Mouse (Mus musculus) thymus, postnatal 10 days (tissue): ENCODE measurements at regions not wholly inside any gene's neighbourhood (a gene's known extent, or its start where the extent isn't known, plus 50 kb on each side); places are given as distances from the start of the nearest gene placed in this dataset.

ENCODE experiments used
- DNase-seq, 2 experiments: peaks; one replicate each; pipeline ENCODE4 v3.0.0; 2021; ENCODE audit warnings: low spot score in 2 of 2

DNA sequence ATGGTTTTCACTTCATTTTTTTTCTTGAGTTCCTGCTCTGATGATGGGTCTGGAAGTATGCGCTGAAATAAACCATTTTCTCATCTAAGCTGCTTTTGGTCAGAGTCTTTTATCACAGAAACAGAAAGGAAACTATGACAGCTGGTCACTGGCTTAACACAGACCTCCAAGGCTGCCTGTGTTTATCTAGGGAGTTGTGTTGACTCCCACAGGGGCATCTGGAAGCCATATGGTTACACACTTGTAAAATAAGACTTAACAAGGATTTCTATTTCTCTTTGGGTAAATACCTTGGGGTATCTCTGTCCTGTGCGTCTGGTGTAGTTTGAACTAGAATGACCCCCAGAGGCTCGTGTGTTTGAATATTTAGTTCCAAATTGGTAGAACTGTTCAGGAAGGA lies 315.5 kb upstream of the Kazn start:
- no peak for DNase-seq

DNA sequence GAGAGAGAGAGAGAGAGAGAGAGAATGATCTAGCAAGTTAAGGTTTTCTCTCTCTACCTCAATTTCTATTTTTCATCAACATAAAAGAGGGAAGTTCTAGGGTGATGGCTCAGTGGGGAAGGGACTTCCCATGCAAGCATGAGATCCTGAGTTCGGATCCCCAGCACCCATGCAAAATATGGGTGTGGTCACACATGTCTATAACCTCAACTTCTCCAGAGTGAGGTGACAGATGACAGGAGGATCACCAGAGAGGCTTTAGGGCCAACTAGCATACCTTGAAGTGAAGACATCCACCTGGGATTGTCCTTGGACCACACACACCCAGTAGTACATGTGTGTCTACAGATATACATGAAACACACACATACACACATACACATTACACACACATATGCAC lies 306.7 kb upstream of the Kazn start:
- no peak for DNase-seq

DNA sequence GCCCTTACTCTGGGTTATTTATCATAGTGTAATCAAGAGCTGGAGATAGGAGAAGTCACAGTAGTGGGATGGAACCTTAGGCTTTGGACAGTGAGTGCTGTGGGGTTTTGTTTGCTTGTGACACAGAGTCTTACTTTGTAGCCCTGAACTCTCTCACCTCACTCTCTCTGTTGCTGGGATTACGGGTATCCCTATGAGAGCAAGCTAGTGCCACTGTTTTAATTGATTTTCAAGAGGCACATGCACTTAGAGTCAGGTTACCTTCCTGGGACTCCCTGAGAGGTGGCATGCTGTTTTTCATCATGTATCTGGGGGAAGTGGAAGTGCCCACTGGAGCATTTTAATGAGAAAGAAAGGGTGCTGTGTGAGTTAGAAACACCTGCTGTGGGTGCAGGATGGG lies 306.0 kb upstream of the Kazn start:
- DNase-seq: no peak

DNA sequence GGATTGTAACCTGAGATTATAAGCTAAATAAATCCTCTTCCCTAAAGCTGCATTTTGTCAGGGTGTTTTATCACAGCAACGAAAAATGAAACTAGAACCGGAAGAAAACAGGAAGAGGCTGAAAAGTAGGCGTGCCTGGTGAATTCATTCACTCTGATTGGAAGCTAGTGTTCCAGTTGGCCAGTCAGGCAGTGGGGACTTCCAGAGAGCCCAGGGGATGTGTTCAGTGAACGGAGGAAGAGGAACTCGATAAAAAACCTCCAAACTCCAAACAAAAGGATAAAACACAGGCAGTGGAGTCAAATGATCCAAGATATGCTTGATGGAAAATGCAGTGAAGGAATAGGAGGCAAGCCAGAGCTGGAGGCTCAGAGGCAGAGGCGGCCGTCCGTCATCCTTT lies 305.5 kb upstream of the Kazn start:
- DNase-seq: no peak

DNA sequence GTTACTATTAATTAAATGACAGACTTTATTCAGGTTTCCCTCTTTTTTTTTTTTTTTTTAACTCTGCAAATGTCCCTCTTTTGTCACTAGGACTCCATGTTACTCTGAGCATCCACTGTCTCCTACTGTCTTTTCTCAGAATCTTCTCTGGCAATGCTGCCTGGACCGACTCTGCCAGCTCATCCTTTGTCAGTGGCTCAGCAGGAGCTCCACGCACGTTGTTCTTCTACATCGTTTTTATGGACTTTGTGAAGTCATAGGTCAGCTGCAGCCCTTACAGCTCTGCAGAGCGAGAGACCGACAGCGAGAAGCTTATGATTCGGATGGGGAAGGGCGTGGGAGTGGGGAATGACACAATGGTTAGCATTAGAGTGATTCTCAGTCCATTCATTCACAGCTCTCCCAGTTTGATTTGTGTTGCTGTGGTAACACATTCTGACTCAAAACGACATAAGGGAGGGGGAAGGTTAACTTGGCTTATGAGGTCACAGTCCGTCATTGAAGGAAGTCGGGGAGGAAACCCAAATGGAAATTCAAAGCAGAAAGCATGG lies 300.1 kb upstream of the Kazn start:
- DNase-seq: no peak

DNA sequence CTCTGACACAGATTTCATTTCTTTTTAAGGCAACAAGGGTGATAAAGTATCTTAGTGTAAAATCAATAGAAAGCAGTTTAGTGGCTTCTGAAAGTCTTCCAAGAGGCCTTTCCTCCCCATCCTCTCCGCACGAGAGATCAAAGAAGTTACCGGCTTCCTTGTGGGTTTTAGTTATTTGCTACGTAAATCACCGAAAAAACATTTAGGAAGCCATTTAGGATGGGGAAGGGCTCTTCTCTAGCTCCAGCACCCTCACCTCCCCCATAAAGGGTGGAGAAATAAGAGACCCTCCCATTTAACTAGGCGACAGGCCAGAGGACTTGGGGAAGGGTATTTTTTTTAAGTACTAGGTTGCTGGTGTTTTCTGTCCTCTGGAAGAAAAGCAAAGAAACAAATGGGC lies 287.9 kb upstream of the Kazn start:
- DNase-seq: no peak

DNA sequence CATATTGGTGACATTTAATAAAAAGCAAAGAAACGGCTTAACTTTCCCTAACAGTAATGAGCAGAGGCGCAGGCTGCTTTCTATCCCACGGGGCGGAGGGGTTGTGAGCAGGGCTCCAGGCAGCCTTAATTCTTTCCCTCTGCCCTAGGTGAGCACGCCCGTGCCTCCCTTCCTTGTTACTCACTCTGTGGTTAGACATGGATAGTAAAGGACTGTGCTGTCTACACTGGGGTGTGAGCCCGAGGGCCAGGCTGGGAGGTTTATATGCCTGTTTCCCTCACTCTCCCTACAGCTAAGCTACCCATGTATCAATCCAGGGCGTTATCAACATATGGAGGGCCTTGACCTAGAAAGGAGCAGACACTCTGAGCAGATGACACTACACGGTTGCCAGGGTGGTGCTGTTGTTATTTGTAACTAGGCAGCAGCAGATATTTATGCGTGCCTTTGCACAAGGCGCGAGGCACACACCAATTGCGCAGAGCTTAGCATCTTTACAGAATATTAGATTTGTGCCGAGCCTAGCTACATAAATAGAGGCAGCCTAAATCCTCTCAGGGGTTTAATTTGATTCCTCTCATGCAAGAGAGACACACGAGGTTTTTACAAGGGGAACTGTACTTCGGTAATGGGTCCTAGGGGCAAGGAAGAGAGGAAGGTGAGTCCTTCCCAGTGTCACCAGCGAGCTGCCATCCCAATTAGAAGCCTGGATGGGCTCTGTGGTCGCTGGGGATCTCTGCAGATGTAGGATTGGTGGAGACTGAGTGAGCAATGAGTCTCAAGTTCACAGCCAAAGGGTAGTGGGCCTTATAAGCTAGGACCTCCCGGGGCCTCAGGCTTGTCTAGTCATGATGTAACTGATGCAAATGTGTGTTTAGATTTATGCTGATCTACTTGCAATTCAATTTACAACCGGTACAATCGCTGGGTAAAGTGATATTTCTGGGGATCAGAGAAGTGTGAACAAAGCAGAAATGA lies 278.6 kb upstream of the Kazn start:
- no peak for DNase-seq

DNA sequence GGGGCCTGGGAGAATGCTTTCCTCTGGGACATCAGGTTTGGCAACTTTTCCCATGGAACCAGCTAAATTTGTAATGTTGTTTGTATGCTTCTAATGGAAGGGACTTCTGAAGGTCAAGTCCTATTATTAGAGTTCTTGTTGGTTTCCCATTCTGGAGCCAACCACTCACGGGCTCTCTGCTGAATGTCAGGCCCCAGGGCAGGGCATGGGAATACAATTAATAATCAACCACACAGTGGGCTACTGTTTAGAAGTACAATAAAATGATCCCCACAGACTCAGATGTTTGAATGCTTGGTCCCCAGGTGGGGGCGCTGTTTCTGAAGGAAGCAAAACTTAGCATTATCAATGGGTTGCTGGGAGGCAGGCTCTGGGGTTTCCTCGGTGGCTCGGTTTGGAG lies 275.6 kb upstream of the Kazn start:
- no peak for DNase-seq

DNA sequence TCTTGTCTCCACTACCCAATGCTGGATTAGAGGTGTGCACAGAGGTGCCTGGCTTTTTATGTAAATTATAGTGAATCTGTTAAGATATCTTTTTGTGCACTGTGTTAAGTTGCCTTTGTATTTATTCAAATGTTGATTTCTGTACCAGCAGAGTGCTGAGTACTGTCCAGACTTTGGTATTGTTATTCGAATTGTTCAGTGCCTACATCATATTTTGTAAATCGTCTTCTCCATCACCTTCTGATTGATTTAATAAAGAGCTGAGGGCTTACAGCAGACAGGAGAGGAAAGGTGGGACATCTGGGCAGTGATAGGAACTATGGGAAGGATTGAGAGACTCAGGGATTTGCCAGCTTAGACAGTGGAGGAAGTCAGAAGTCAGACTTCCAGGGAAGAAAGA lies 270.2 kb upstream of the Kazn start:
- no peak for DNase-seq

DNA sequence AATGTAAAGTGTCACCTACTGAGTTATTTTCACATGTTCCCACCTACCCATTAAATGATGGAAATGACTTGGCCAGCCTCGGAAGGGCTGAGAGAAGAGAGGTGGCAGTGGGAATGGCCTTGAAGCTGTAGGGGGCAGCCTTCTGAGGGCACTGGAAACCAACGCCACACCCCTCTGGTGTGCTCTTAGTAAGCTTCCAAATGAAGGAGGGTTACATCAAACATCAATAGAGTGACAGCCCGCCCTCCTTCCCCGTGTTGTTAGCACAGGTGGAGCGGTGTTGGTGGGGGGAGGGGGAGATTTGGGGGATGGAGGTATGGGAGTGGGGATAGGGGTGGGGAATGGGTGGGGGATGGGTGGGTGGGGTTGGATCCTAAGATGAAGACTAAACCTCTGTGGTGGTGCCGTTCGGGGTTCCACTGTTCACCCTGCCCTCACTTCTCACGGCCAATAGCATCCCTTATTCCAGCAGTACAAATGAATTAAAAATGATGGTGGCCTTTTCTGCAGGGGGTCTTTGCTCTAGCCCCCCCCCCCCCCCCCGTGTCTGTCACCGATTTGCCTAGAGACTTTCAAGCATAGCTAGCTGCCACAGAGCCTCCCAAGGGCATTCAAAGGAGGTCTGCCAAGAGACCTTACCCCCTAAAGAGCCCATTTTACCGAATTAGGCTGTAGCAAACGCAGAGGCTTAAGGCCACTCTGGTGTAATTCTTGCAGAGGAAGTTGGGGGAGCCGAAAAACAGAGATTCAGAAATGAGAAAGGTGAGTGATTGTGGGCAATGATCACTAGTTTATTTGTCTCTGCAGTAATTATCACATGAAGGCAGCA lies 267.4 kb upstream of the Kazn start:
- DNase-seq: no peak

DNA sequence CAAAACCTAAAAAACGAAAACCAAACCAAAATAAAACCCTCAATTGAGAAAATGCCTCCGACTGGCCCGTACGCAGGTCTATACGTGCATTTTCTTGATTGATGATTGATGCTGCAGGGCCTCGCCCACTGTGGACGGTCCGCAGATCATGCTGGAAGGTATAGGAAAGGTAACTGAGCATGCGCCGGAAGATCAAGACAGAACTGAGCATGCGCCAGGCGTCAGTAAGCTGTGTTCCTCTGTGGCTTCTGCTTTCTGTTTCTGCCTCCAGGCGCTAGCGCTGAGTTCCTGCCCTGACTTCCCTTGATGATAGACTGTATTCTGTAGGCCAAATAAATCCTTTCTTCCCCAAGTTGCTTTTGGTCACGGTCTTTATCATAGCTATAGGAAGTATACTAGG lies 264.6 kb upstream of the Kazn start:
- DNase-seq: no peak

DNA sequence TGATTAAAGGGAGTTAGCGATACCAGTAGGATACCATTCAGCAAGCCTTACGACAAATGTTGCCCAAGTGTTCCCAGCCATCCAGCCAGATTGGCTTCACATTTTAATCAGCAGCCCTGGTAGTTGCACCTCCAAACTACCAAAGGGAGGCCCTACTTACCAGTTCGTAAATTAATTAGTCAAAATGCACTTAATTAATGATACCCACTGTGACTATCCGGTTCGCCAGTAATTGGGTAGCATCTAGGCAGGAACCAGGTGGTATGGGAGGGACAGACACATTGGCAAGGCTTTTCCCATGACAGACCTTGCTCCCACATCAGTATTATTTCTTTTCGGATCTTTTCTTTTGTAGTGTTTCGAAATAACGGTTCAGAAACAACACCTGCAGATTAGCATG lies 262.0 kb upstream of the Kazn start:
- no peak for DNase-seq

DNA sequence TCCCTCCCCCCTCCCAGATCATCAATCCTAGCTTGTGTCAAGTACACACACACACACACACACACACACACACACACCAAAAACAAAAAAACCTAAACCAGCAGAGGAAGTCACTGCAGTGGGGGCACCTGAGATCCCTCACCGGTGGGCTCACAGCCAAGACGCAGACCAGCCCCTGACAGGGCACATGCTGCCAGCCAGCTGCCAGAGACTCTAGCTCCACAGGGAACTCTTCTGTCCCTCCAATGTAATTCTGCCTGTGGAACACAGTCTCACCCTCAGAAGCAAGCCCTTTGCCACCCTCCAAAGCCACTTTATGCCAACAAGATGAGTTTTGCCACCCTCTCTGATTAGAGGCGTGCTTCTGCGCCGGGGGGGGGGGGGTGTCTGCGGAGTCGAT lies 261.3 kb upstream of the Kazn start:
- no peak for DNase-seq

DNA sequence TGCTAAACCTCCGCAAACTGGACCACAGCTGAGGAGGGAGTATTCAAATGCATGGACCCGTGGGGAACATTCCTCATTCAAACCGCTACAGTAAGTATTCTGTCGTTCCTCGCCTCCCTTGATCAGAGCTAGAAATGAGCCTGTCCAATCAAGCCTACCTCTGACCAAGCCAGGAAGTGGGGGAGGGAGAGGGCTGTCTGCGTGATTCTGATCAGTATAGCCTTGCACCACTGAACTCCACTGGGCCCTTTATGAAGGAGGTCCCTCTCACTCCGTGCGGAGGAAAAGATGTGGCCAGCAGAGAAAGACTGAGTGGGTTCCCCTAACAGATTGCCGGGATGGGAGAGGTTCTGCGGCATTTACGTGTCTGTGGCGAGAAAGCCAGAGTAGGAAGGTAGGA lies 257.4 kb upstream of the Kazn start:
- DNase-seq: no peak

DNA sequence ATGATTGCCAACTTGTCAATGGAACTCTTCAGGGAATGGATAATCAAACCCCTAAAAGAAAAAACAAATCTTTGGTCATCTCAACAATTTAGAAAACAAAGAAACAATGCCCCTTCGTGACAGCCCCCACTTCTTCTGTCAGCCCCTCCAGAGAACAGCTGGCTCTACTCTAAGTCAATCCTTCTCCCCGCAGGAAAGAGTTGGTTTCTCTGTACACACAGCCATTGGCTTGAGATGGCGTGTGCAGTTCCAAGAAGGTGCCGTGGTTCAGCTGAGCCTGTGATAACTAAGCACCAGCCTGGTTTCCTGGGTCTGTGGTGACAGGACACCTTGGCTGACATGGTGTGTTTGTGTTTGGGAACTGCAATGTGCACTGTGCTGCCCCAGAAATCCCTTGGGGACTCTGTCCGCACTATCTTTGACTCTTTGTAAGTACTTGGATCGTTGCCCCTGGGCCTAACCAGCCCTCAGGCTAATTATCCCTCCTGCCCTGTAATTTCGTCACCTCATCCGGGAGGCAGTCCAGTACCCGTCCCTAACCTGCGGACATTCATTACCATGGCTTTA lies 253.8 kb upstream of the Kazn start:
- no peak for DNase-seq

DNA sequence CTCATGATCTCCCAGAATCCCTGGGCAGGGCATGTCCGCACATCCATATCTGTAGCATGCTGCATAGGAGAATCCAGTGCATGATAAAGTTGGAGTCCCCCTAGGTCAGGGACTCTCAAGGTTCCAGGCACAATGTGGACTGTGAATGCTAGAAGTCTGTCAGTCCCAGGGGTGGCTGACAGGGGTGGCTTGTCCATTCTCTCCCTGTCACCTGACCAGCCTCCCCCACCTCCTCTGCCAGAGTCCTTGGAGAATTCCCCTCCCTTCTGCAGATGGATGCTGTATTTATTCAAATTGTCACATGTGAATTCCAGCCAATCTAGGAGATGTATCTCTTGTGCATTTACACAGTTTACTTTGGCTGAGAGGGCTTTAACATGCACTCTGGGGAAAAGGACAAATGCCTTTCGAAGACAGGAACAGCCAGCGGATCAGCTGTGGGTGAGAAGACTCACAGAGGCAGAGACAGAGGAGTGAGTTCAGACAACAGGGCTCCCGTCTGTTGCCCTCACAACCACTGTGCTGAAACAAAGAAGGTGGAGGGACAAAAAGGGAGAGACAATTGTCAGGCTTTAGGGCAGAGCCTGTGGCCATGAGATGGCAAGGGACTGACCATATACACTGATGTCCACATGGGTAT lies 246.7 kb upstream of the Kazn start:
- no peak for DNase-seq

DNA sequence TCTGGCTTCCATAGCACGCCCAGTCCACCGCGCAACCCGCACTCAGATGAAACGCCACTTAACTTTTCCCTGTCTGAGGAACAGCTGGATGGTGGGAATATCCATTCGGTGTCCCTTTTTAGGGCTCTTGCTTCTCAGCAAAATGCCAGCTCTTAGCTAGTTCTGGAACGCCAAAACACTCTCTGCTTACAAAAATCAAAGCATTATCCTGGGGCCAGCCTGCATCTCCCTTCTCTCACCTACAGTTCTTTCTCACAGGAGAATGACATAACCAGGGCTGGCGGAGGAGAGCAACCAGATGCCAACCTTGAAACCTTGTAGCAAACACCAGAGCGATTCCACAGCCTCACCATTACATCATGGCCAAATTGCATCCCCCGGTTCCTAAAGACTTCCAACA lies 236.4 kb upstream of the Kazn start:
- no peak for DNase-seq

DNA sequence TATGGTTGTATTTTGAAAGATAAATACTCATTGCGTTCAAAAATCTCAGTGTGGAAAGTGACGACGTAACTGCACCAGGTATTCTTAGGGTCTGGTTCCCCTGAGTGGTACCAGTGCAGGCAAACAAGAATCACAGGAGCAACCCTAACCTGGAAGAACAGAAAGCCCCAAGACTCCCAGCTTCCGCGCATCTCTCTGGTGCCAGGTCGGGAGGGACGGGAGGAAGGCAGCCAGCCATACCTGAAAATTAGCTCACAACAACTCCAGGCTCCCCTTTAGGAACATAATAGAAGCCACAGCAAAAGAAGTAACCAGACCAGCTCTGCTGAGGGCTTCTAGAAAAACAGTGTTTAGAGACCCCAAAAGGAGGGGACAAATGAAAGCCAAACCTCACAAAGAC lies 235.4 kb upstream of the Kazn start:
- no peak for DNase-seq

DNA sequence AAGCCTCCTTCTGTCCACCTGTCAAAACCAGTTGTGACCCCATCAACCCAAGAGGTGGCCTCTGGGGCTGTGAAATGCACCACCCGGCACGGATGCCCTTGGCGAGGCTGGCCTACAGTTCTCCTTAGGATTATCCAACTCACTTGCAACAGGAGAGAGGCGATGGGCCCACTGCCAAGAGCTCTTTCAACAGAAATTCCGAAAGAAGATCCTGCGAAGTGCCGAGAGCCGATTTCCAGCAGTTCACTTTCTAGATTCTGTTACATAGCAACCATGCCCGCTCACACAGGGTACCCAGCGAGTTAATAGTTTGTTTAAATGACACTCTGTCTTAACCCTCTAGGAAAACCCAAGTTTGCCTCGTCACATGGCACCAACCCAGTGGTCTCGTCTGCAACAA lies 234.8 kb upstream of the Kazn start:
- DNase-seq: no peak

DNA sequence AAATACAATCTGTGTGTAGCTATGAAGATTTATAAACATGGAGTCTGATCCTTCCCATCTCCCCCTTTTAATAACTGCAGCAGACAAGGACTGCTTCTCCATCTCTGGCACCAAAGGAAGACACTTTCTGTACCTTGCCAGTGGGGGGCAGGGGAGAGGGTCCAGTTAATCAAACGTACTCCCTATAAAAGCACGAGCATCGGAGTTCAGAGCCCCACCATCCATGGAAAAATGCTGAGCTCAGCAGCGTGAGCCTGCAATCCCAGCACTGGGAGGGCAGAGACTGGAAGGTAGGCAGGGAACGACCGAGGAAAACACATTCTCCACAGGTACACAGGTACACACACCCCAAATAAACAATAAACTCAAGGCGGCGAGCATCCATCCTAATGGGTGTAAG lies 234.1 kb upstream of the Kazn start:
- DNase-seq: no peak

DNA sequence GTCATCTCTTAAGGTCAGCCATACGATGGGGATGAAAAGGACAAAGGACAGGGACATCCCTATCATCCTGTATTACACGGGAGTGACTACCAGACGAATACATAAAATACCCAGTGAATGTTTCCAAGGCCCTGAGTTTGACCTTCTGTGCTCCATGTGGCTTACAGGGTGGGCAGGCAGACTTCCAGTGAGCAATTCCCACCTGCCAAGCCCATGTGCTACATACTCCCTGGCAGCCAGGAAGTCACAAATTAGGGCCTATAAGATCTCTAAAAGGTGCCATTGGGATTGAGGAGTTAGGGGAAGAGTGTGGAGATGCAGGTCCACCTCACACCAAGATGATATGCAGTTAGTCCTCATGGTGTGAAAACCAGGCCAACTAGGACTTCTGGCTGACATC lies 233.1 kb upstream of the Kazn start:
- no peak for DNase-seq

DNA sequence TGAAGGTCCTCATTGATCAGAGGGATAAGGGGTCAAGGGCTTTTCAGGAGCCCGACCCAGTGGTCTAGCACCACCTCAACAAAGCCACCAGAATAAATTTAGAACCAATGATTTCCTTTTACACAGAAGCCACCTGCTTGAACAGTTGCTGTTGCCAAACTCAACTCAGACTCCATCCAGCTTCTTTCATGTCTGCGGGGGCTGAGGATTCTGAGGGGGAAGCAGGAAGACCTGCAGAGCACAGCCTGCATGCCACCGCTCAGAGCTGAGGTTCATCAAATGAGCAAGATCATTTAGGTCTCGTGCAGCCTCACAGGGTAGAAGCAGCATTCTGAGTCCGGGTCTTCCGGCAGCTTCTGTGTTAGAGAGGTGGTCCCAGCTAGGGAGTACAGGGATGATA lies 231.6 kb upstream of the Kazn start:
- DNase-seq: no peak
